18 mouse cellular contexts compared by ENCODE assay signal in genomic region chr10:10831141-10831540, GRCm38 (mm10).
"Had no signal": no experiment of that assay in that cellular context is flagged by ENCODE, and none has a peak within 500 bp of the region (broad histone marks: within the 10 kb centered on the region; RNA-seq: fewer than 3 reads in every experiment).

No protein-coding gene starts in this region.

- H3K9me3 ChIP-seq: kidney, embryonic 15.5 days; limb, embryonic 10.5 days; limb, embryonic 13.5 days; liver, embryonic 12.5 days; liver, embryonic 15.5 days; lung, embryonic 15.5 days had no signal

- H3K27me3 ChIP-seq: kidney, embryonic 15.5 days; limb, embryonic 13.5 days; liver, embryonic 12.5 days; liver, embryonic 15.5 days; lung, embryonic 15.5 days had no signal

- H3K4me1 ChIP-seq: kidney, embryonic 15.5 days; limb, embryonic 10.5 days; limb, embryonic 13.5 days; liver, embryonic 12.5 days; liver, embryonic 15.5 days; lung, embryonic 15.5 days had no signal

- H3K4me3 ChIP-seq: kidney, embryonic 15.5 days; limb, embryonic 10.5 days; limb, embryonic 13.5 days; liver, embryonic 12.5 days; liver, embryonic 15.5 days; lung, embryonic 15.5 days had no signal

- H3K27ac ChIP-seq: kidney, embryonic 15.5 days; limb, embryonic 10.5 days; limb, embryonic 13.5 days; liver, embryonic 12.5 days; liver, embryonic 15.5 days; lung, embryonic 15.5 days had no signal

- H3K4me2 ChIP-seq: kidney, embryonic 15.5 days; limb, embryonic 13.5 days; liver, embryonic 12.5 days; liver, embryonic 15.5 days; lung, embryonic 15.5 days; midbrain, embryonic 11.5 days had no signal

- H3K9ac ChIP-seq: kidney, embryonic 15.5 days; limb, embryonic 13.5 days; liver, embryonic 12.5 days; liver, embryonic 15.5 days; lung, embryonic 15.5 days had no signal

- H3K36me3 ChIP-seq: kidney, embryonic 15.5 days; limb, embryonic 10.5 days; limb, embryonic 13.5 days; liver, embryonic 12.5 days; liver, embryonic 15.5 days; lung, embryonic 15.5 days had no signal

- ATAC-seq: liver, embryonic 12.5 days had no signal

- DNase-seq: kidney, adult 11 months; kidney, adult 8-10 months; kidney, postnatal 10 days; kidney, postnatal 36 days; liver; lung, adult 18-20 months; lung, postnatal 10 days; lung, postnatal 4 days; midbrain, embryonic 14.5 days; thymus, adult 18-20 months; thymus, postnatal 36 days had no signal
